Mouse (Mus musculus) brain, embryonic 14.5 days (tissue): ENCODE data around the gene Tmcc3. TPM values are rescaled to one million over a fixed set of nuclear protein-coding genes. Genes with fewer than 3 reads are reported as not detected.

Source experiments
- DNase-seq: peaks from one replicate; pipeline ENCODE4 v3.0.0-alpha.2; 2011; ENCODE audit warnings: low read depth
- CTCF ChIP-seq: fragments of 200-500 bp; IDR thresholded peaks from 2 replicates; pipeline ENCODE4 v1.5.1; 2012; ENCODE audit warnings: inconsistent platforms, mild to moderate bottlenecking, moderate library complexity, borderline replicate concordance; ENCODE audit not compliant: insufficient read depth, insufficient read length; ENCODE audit errors: extremely low read depth
- POLR2A ChIP-seq: fragments of 200-500 bp; IDR thresholded peaks from 2 replicates; pipeline ENCODE4 v1.6.1; 2012; ENCODE audit warnings: mild to moderate bottlenecking, inconsistent platforms, borderline replicate concordance; ENCODE audit not compliant: poor library complexity, insufficient read depth, insufficient read length, severe bottlenecking; ENCODE audit errors: extremely low read depth
- polyA plus RNA-seq: library from polyadenylated mRNA; depleted of rRNA; stranded (reverse); fragments of >200 nt; gene quantifications from 2 replicates; pipeline ENCODE4 v1.2.3, GENCODE M21; 2012

Tmcc3 gene
- polyA plus RNA-seq, 1 experiment, result 7.2 TPM

GRCm38 (mm10) chr10:94551511-94551910 lies 239.8 kb downstream of the Tmcc3 start:
- DNase-seq, result no peak
- TF ChIP-seq POLR2A (no peak), CTCF (no peak)

GRCm38 (mm10) chr10:94551924-94552523 lies 240.3 kb downstream of the Tmcc3 start:
- no peak for DNase-seq
- TF ChIP-seq CTCF (no peak), POLR2A (no peak)

DNA sequence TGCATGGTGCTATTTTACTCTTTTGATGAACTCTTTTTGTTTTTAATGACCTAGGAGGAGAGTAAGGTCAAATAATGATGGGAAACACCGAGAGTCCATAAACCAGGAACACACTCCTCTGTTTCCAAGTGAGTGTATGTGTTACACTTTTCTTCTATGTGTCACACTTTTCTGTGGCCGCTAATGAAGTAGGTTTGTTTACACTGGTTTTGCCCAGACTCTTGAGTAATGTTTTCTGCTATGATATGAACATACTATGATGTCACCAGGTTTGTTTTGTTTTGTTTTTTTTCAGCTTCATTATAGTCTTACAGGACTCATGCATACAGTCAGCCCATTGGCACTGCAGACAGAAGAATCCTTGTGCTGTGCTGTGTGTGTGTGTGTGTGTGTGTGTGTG lies 243.6 kb downstream of the Tmcc3 start:
- no peak for DNase-seq
- TF ChIP-seq CTCF, result no peak
- no peak for TF ChIP-seq POLR2A

DNA sequence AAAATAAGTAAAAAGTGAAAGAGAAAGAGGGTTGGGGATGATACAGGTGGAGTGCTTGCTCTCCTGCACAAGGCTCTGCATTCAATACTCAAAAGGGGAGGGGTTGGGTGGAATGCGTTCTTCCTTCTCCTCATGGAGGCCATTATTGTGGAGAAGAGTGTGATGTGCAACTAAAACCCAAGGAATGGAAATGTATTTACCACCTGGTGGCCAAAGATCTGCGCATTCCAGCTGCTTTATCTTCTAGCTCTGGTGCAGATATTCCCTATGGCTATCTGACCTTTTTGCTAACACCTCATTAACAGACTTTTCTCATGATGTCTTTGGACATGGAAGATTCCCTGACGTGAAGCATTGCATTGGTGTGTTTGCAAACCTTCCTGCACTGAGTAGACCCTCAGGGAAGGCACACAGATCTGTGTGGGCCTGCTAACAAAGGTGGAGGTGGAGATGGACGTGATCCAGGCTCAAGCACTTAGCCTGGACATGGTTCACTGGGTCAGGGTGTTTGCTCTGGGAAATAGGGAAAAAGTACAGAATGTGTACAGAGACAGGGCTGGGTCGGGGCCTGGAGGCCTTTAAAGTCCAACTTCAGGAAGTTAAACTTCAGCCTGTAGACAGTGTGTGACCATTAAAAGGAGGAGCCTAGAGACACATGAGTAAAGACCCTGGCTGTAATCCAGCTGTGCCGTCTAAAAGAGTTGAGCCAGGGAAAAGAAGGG lies 245.8 kb downstream of the Tmcc3 start:
- TF ChIP-seq POLR2A (no peak), CTCF (no peak)
- no peak for DNase-seq

- DNase-seq, result no peak
- TF ChIP-seq POLR2A, result no peak
- no peak for TF ChIP-seq CTCF
Observed at GRCm38 (mm10) chr10:94558826-94559225, 247.1 kb downstream of the Tmcc3 start.

DNA sequence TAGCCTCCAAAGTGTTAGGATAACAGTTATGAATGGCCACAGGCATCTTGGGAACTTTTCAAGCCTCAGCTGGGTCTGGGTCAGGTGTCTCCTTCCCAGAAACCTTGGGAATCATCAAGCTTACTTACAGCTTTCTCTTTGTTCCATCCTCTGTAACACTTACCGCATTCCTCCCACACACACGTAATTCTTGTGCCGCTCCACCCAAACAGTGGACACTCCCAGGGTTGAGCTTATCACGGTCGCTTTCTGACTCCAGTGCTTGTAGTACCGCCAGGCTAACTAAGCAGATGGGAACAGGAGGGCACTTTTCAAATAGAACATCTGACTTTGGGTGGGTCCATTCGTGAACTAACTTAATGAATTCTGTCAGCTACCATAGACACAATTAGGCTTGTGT lies 249.6 kb downstream of the Tmcc3 start:
- TF ChIP-seq CTCF (no peak), POLR2A (no peak)
- no peak for DNase-seq

GRCm38 (mm10) chr10:94562188-94562587 lies 250.4 kb downstream of the Tmcc3 start:
- no peak for DNase-seq
- TF ChIP-seq POLR2A (no peak), CTCF (peak; percentile 48; the same call in 1 of the 2 replicates)

- TF ChIP-seq CTCF, result no peak
- no peak for TF ChIP-seq POLR2A
- no peak for DNase-seq
Observed at GRCm38 (mm10) chr10:94562991-94563390, 251.2 kb downstream of the Tmcc3 start.

- DNase-seq, result no peak
- TF ChIP-seq CTCF, result no peak
- TF ChIP-seq POLR2A, result no peak
Observed at GRCm38 (mm10) chr10:94565410-94566221, 253.9 kb downstream of the Tmcc3 start.

DNA sequence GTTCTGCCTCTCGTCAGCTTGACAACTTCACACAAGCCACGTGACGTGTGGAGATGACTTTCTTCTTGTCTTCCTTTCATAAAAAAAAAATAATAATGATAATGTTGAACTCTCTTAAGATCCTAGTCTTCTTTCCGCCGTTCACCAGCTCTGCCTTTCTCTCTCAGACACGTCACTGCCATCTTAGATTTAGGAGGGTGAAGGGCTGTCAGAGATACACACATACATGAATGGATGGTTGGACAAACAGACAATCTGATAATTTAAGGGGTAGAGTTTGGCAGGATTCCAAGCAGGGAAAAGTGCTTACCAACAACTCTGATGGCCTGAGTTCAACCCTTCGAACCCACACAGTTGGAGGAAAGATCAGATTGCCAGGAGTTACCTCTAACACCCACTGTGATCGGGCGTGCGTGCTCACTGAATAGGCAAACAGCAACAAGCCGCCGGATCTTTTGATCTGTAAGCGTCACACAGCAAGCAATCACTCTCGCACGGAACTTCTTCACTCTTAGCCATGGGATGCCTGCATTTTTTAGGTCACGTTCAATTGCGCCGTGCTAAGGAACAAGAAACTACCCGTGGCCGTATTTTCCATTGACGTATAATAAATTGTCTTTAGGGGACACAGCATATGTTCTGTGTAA lies 254.6 kb downstream of the Tmcc3 start:
- DNase-seq, result no peak
- TF ChIP-seq POLR2A (no peak), CTCF (no peak)

DNA sequence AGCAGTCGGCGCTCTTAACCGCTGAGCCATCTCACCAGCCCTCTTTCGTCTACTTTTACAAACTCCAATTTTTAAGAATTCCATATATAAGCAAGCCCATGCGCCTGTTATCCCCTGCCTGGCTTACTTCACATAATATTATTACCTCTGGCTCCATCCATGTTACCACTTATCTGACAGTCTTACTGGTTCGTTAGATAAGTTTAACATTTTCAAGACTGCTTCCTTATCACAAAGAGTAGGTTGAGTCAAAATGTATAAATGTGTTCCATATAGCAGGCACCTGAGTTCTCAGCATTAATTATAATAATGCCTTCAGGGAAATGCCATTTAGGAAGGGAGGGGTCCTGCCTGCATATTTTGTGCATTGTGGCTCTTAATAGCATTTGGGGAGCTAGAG lies 255.5 kb downstream of the Tmcc3 start:
- TF ChIP-seq POLR2A (no peak), CTCF (no peak)
- DNase-seq, result no peak

- TF ChIP-seq POLR2A, result no peak
- no peak for TF ChIP-seq CTCF
- DNase-seq, result peak; percentile 49
Observed at GRCm38 (mm10) chr10:94567915-94568314, 256.2 kb downstream of the Tmcc3 start.
